Comparison of ENCODE assay signal across 10 mouse cellular contexts in genomic region chr11:53858058-53858760, GRCm38 (mm10). TPM values are rescaled to one million over a fixed set of nuclear protein-coding genes. Genes with fewer than 3 reads are reported as not detected.
DNase-seq lines count a peak whose midpoint lies in the region; ATAC-seq and TF ChIP-seq lines count a peak whose summit lies in the region.
"Had no signal": no experiment of that assay in that cellular context is flagged by ENCODE, and none has a peak within 500 bp of the region (broad histone marks: within the 10 kb centered on the region; RNA-seq: fewer than 3 reads in every experiment).

No protein-coding gene starts in this region.

- H3K9me3 ChIP-seq in heart, embryonic 16.5 days (replicated peaks; ENCODE audit: control insufficient read depth, low read length): no peaks in the 10 kb centered on the region
- H3K9me3 ChIP-seq in neural tube, embryonic 12.5 days: no peaks in the 10 kb centered on the region
- no peaks in the 10 kb centered on the region for H3K9me3 ChIP-seq in limb, embryonic 13.5 days
- H3K9me3 ChIP-seq in stomach, postnatal 0 days (ENCODE audit: control insufficient read depth, low read length): no peaks in the 10 kb centered on the region

- 74% methylated on average over 6 of the region's 6 CpGs for WGBS in heart, embryonic 16.5 days
- 80% methylated on average over 6 of the region's 6 CpGs for WGBS in neural tube, embryonic 12.5 days
- WGBS in limb, embryonic 13.5 days: 77% methylated on average over 6 of the region's 6 CpGs
- 88% methylated on average over 6 of the region's 6 CpGs for WGBS in stomach, postnatal 0 days

- peaks cover 2% of the 10 kb centered on the region; the same call in 1 of the 2 replicates for H3K27me3 ChIP-seq in heart, embryonic 16.5 days (ENCODE audit: control insufficient read depth, insufficient read depth, low read length)
- H3K27me3 ChIP-seq in neural tube, embryonic 12.5 days (replicated peaks): peaks cover 6% of the 10 kb centered on the region; the same call in 1 of the 2 replicates
- peaks cover 9% of the 10 kb centered on the region; the same call in 1 of the 2 replicates for H3K27me3 ChIP-seq in limb, embryonic 13.5 days
- H3K27me3 ChIP-seq in stomach, postnatal 0 days (ENCODE audit: control insufficient read depth, insufficient read depth, low read length): no peaks in the 10 kb centered on the region

- H3K36me3 ChIP-seq in heart, embryonic 16.5 days (ENCODE audit: control insufficient read depth, insufficient read depth): no peaks in the 10 kb centered on the region
- no peaks in the 10 kb centered on the region for H3K36me3 ChIP-seq in neural tube, embryonic 12.5 days
- no peaks in the 10 kb centered on the region for H3K36me3 ChIP-seq in limb, embryonic 13.5 days
- no peaks in the 10 kb centered on the region for H3K36me3 ChIP-seq in stomach, postnatal 0 days (ENCODE audit: control insufficient read depth, insufficient read depth, low read length)

- no peak for TF ChIP-seq EP300 in stomach, postnatal 0 days (optimal IDR thresholded peaks at IDR 0.05)

- DNase-seq in heart, postnatal 14 days: no peak
- no peak for DNase-seq in neural tube, embryonic 10.5 days (ENCODE audit: extremely low spot score, low spot score)
- no peak for DNase-seq in stomach, postnatal 0 days (ENCODE audit: low spot score)
- no peak for DNase-seq in MN1 (ENCODE audit: low spot score)
- DNase-seq in kidney, postnatal 14 days: no peak

- peak overlapping the region; percentile 82 for H3K4me2 ChIP-seq in heart, embryonic 16.5 days (ENCODE audit: low read depth, low read length)
- peak overlapping the region; percentile 72 for H3K4me2 ChIP-seq in neural tube, embryonic 12.5 days (replicated peaks)
- H3K4me2 ChIP-seq in limb, embryonic 13.5 days (replicated peaks): peak overlapping the region; percentile 71; the same call in 1 of the 2 replicates
- H3K4me2 ChIP-seq in stomach, postnatal 0 days (replicated peaks; ENCODE audit: low read depth): peak overlapping the region; percentile 63

- H3K27ac ChIP-seq in heart, embryonic 16.5 days (ENCODE audit: low read length): no peak overlapping the region
- H3K27ac ChIP-seq in neural tube, embryonic 12.5 days: no peak overlapping the region
- no peak overlapping the region for H3K27ac ChIP-seq in limb, embryonic 13.5 days
- no peak overlapping the region for H3K27ac ChIP-seq in stomach, postnatal 0 days (replicated peaks)

- TF ChIP-seq CTCF in stomach, postnatal 0 days (IDR thresholded peaks at IDR 0.05; ENCODE audit: low read depth): no peak

- intact Hi-C loops in heart, postnatal 14 days (cut with DNase I): no loop called here

- ATAC-seq in heart, embryonic 16.5 days (replicated peaks; ENCODE audit: extremely low read depth, insufficient read depth, low FRiP score): no peak
- no peak for ATAC-seq in neural tube, embryonic 12.5 days (ENCODE audit: low FRiP score, low read depth)
- no peak for ATAC-seq in limb, embryonic 13.5 days (ENCODE audit: low FRiP score, low read depth)
- no peak for ATAC-seq in stomach, postnatal 0 days (ENCODE audit: low FRiP score, low TSS enrichment)

- 0 out of 2 replicates have a peak, but pooled peaks cover 2% of the 10 kb centered on the region for H3K4me1 ChIP-seq in heart, embryonic 16.5 days (ENCODE audit: control insufficient read depth, insufficient read depth, low read length)
- no peaks in the 10 kb centered on the region; the same call in 1 of the 2 replicates for H3K4me1 ChIP-seq in neural tube, embryonic 12.5 days
- no peaks in the 10 kb centered on the region for H3K4me1 ChIP-seq in limb, embryonic 13.5 days
- H3K4me1 ChIP-seq in stomach, postnatal 0 days (replicated peaks; ENCODE audit: control insufficient read depth, insufficient read depth): 0 out of 2 replicates have a peak, but pooled peaks cover 3% of the 10 kb centered on the region

- H3K9ac ChIP-seq in heart, embryonic 16.5 days (ENCODE audit: low read length): peak overlapping the region; percentile 82; the same call in 1 of the 2 replicates
- H3K9ac ChIP-seq in neural tube, embryonic 12.5 days: no peak overlapping the region
- no peak overlapping the region for H3K9ac ChIP-seq in limb, embryonic 13.5 days
- H3K9ac ChIP-seq in stomach, postnatal 0 days (ENCODE audit: low read length): no peak overlapping the region

- H3K4me3 ChIP-seq in heart, embryonic 16.5 days (ENCODE audit: low read length): peak overlapping the region; percentile 68
- no peak overlapping the region for H3K4me3 ChIP-seq in neural tube, embryonic 12.5 days
- no peak overlapping the region for H3K4me3 ChIP-seq in limb, embryonic 13.5 days
- peak overlapping the region; percentile 57; the same call in 1 of the 2 replicates for H3K4me3 ChIP-seq in stomach, postnatal 0 days (ENCODE audit: low read depth, low read length)

RNA-seq across cellular contexts. Expression of gene Gm12216, which starts 0.8 kb away (rescaled TPM):
- polyA plus RNA-seq in heart, embryonic 16.5 days (2015; fragmentation: Nextera tagmentation; extraction: Ambion mirVana): 1.4 and 2.7 TPM in 2 replicates
- 1 to 10 TPM; 2.0 to 3.6 TPM for total RNA-seq in heart, postnatal 14 days (2021)
- polyA plus RNA-seq in neural tube, embryonic 12.5 days (2016; fragmentation: Nextera tagmentation; extraction: Ambion mirVana): 0.19 TPM in 1 of 2 replicates, not detected in the other
- 0.56 TPM in 1 of 2 replicates, not detected in the other for polyA plus RNA-seq in limb, embryonic 13.5 days (2015; fragmentation: Nextera tagmentation; extraction: Ambion mirVana)
- polyA plus RNA-seq in stomach, postnatal 0 days (2015; fragmentation: Nextera tagmentation; extraction: Ambion mirVana): 1.9 and 2.3 TPM in 2 replicates
- polyA plus RNA-seq: embryonic facial prominence, embryonic 11.5 days; hindbrain, embryonic 11.5 days had no signal

RNA-seq across cellular contexts. Expression of gene Slc22a5, which starts 33.3 kb away (rescaled TPM):
- 9.0 and 10.6 TPM in 2 replicates for polyA plus RNA-seq in heart, embryonic 16.5 days (2015; fragmentation: Nextera tagmentation; extraction: Ambion mirVana)
- 10 to 100 TPM; 20.9 to 23.7 TPM for total RNA-seq in heart, postnatal 14 days (2021)
- polyA plus RNA-seq in neural tube, embryonic 12.5 days (2016; fragmentation: Nextera tagmentation; extraction: Ambion mirVana): 7.4 and 7.6 TPM in 2 replicates
- 7.0 and 7.3 TPM in 2 replicates for polyA plus RNA-seq in limb, embryonic 13.5 days (2015; fragmentation: Nextera tagmentation; extraction: Ambion mirVana)
- 9.4 and 10.1 TPM in 2 replicates for polyA plus RNA-seq in stomach, postnatal 0 days (2015; fragmentation: Nextera tagmentation; extraction: Ambion mirVana)

Comparison
In these comparisons a context has a peak if more than half of its experiments do, and no peak if none do; other contexts are left out.
1. H3K4me3 ChIP-seq: peak in heart, embryonic 16.5 days (single experiment) and stomach, postnatal 0 days (single experiment); none in neural tube, embryonic 12.5 days (single experiment) and limb, embryonic 13.5 days (single experiment).
2. Peak in every context shown above with its lines, with median percentiles within 50 percentile points of each other: H3K4me2 ChIP-seq.